Mouse (Mus musculus) liver, adult 2 months (tissue): ENCODE measurements around the gene Acbd3.

ENCODE experiments used
- CTCF ChIP-seq: fragments of 200-500 bp; IDR thresholded peaks from 2 replicates; pipeline ENCODE4 v1.5.1; 2011; ENCODE audit warnings: low read depth, low read length, control low read depth
- POLR2A ChIP-seq: fragments of 200-500 bp; IDR thresholded peaks from 2 replicates; pipeline ENCODE4 v1.6.1; 2011; ENCODE audit warnings: low read length, control low read depth; ENCODE audit not compliant: insufficient read depth; ENCODE audit errors: extremely low read depth

DNA sequence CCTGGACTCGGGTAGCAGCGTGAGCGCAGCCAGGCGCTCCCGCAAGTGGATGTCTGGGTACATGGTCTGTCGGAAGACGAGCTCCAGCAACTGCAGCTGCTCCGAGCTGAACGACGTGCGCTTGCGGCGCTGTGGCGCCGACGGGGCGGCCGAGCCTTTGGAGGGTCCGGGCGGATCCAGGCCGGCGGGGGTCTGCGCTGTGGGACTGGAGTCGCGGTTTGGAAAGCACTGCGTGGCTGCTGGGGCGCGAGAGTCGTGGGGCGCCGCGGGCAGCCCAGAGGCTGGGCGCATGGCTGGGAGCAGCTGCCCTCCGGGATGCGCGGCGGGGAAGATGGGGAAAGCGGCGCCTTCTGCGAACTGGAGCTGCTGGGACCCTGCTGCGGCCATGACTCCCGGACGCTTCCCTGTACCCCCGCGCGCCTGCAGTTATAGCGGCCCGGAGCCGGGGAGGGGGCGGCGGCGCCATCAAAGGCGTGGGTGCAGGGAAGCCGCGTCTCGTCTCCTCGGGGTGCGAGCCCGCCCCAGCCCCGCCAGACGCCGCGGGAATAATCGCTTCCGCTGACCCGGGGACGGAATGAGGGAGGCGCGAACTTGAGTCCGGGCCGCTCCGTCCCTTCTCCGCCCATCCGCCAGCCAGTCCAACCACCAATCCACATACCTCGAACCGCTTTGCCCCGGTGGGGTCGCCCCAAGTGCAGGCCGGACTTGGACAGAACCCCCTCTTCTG, 29.1 kb upstream of the Acbd3 start, which contains the start of gene Mixl1:
- TF ChIP-seq CTCF, result no peak
- no peak for TF ChIP-seq POLR2A
